Mouse (Mus musculus) bone marrow, adult 2 months (tissue): ENCODE measurements around the gene Dock2.

Source experiments
- CTCF ChIP-seq: fragments of 200-500 bp; IDR thresholded peaks from 2 replicates; pipeline ENCODE4 v1.5.1; 2011; ENCODE audit warnings: low read length, control low read depth; ENCODE audit not compliant: control insufficient read depth, insufficient read depth
- POLR2A ChIP-seq: fragments of 200-500 bp; IDR thresholded peaks from 2 replicates; pipeline ENCODE4 v1.6.1; 2011; ENCODE audit warnings: low read depth, mild to moderate bottlenecking, control low read depth, low read length, borderline replicate concordance; ENCODE audit not compliant: control insufficient read depth

- TF ChIP-seq POLR2A, result no peak
- no peak for TF ChIP-seq CTCF
These were observed 49.7 kb downstream of the Dock2 start for GRCm38 (mm10) chr11:34734033-34734432.
